In genomic region chr6:144742559-144742958, GRCm38 (mm10) we compare ENCODE assay signal across 29 mouse cellular contexts. TPM values are rescaled to one million over a fixed set of nuclear protein-coding genes. Genes with fewer than 3 reads are reported as not detected.
DNase-seq lines count a peak whose midpoint lies in the region; ATAC-seq and TF ChIP-seq lines count a peak whose summit lies in the region.
"Had no signal": no experiment of that assay in that cellular context is flagged by ENCODE, and none has a peak within 500 bp of the region (broad histone marks: within the 10 kb centered on the region; RNA-seq: fewer than 3 reads in every experiment).

No protein-coding gene starts in this region.

- no peaks in the 10 kb centered on the region for H3K36me3 ChIP-seq in lung, embryonic 14.5 days (ENCODE audit: insufficient read depth)
- H3K36me3 ChIP-seq in midbrain, embryonic 13.5 days = no peaks in the 10 kb centered on the region
- H3K36me3 ChIP-seq: embryonic facial prominence, embryonic 10.5 days; embryonic facial prominence, embryonic 13.5 days; heart, embryonic 12.5 days; heart, embryonic 15.5 days; hindbrain, embryonic 10.5 days; hindbrain, embryonic 13.5 days had no signal

- H3K27ac ChIP-seq in lung, embryonic 14.5 days (ENCODE audit: low read depth) = no peak overlapping the region
- no peak overlapping the region for H3K27ac ChIP-seq in midbrain, embryonic 13.5 days
- H3K27ac ChIP-seq: embryonic facial prominence, embryonic 10.5 days; embryonic facial prominence, embryonic 13.5 days; gastrocnemius, adult 2 months; heart, embryonic 15.5 days; hindbrain, embryonic 10.5 days; hindbrain, embryonic 13.5 days had no signal

- no peak overlapping the region for H3K4me2 ChIP-seq in lung, embryonic 14.5 days
- no peak overlapping the region for H3K4me2 ChIP-seq in midbrain, embryonic 13.5 days (replicated peaks)
- H3K4me2 ChIP-seq: embryonic facial prominence, embryonic 13.5 days; heart, embryonic 12.5 days; heart, embryonic 15.5 days; hindbrain, embryonic 13.5 days had no signal

- H3K4me1 ChIP-seq in lung, embryonic 14.5 days (ENCODE audit: insufficient read depth) = peaks cover 5% of the 10 kb centered on the region; the same call in 1 of the 2 replicates
- peaks cover 6% of the 10 kb centered on the region for H3K4me1 ChIP-seq in midbrain, embryonic 13.5 days (replicated peaks)
- H3K4me1 ChIP-seq: heart, embryonic 15.5 days; hindbrain, embryonic 13.5 days had no signal

- no peaks in the 10 kb centered on the region for H3K27me3 ChIP-seq in lung, embryonic 14.5 days (ENCODE audit: insufficient read depth, low read length)
- no peaks in the 10 kb centered on the region for H3K27me3 ChIP-seq in midbrain, embryonic 13.5 days
- H3K27me3 ChIP-seq: embryonic facial prominence, embryonic 13.5 days; heart, embryonic 12.5 days; heart, embryonic 15.5 days; hindbrain, embryonic 13.5 days had no signal

- no peaks in the 10 kb centered on the region for H3K9me3 ChIP-seq in lung, embryonic 14.5 days (ENCODE audit: low read depth, low read length)
- no peaks in the 10 kb centered on the region for H3K9me3 ChIP-seq in midbrain, embryonic 13.5 days
- H3K9me3 ChIP-seq: embryonic facial prominence, embryonic 13.5 days; heart, embryonic 12.5 days; heart, embryonic 15.5 days had no signal

- H3K4me3 ChIP-seq in lung, embryonic 14.5 days (ENCODE audit: low read depth, low read length) = no peak overlapping the region
- no peak overlapping the region for H3K4me3 ChIP-seq in midbrain, embryonic 13.5 days (replicated peaks)
- H3K4me3 ChIP-seq: embryonic facial prominence, embryonic 10.5 days; embryonic facial prominence, embryonic 13.5 days; erythroblast, embryonic 14.5 days; gastrocnemius, adult 2 months; heart, embryonic 12.5 days; heart, embryonic 15.5 days; hindbrain, embryonic 10.5 days; hindbrain, embryonic 13.5 days had no signal

- WGBS in lung, embryonic 14.5 days = 24% methylated on average over 3 of the region's 3 CpGs
- 54% methylated on average over 3 of the region's 3 CpGs for WGBS in midbrain, embryonic 13.5 days

- DNase-seq in lung, embryonic 14.5 days = peak; percentile 56
- no peak for DNase-seq in lung, adult 18-20 months
- DNase-seq in spleen, adult 12 weeks (ENCODE audit: low spot score) = no peak
- DNase-seq: adrenal gland, adult 2 months; adrenal gland, postnatal 14 days; B cell, adult 2 months; cerebellum, adult 11 months; cerebellum, adult 2 months; cerebellum, adult 9-11 months; cerebellum, postnatal 25 days; embryo, embryonic 11 days; forebrain, postnatal 0 days; gastrocnemius, adult 2 months; gastrocnemius, postnatal 14 days; heart, adult 18-20 months; heart, postnatal 10 days; heart, postnatal 36 days had no signal

- H3K9ac ChIP-seq in lung, embryonic 14.5 days = no peak overlapping the region
- no peak overlapping the region for H3K9ac ChIP-seq in midbrain, embryonic 13.5 days (replicated peaks)
- H3K9ac ChIP-seq: embryonic facial prominence, embryonic 13.5 days; forebrain, postnatal 0 days; heart, embryonic 12.5 days; heart, embryonic 15.5 days; hindbrain, embryonic 13.5 days had no signal

- no peak for TF ChIP-seq CTCF in lung, embryonic 14.5 days (IDR thresholded peaks at IDR 0.05; ENCODE audit: low read depth)

- ATAC-seq in lung, embryonic 14.5 days (ENCODE audit: insufficient read depth) = peak; percentile 24; the same call in 1 of the 2 replicates
- peak; percentile 66 for ATAC-seq in common myeloid progenitor, adult 5-6 weeks (replicated peaks; ENCODE audit: low read depth, poor library complexity, severe bottlenecking)
- peak; percentile 59 for ATAC-seq in megakaryocyte progenitor cell, adult 5-6 weeks (replicated peaks; ENCODE audit: poor library complexity)
- ATAC-seq in midbrain, embryonic 13.5 days = no peak
- ATAC-seq: forebrain, embryonic 14.5 days; forebrain, postnatal 0 days; hindbrain, embryonic 16.5 days had no signal

RNA-seq across cellular contexts. Expression of gene Sox5, which starts 39.2 kb away (rescaled TPM):
- 21.3 and 22.3 TPM in 2 replicates for polyA plus RNA-seq in lung, embryonic 14.5 days (2014; fragmentation: Nextera tagmentation; extraction: Ambion mirVana)
- total RNA-seq in common myeloid progenitor, adult 5-6 weeks (2017) = 1.2 and 11.3 TPM in 2 replicates
- 0.10 TPM in 1 of 2 replicates, not detected in the other for total RNA-seq in megakaryocyte progenitor cell, adult 5-6 weeks (2015)
- 0.17 TPM in 1 of 2 replicates, not detected in the other for total RNA-seq in megakaryocyte progenitor cell, adult 5-6 weeks (2017)
- polyA plus RNA-seq in midbrain, embryonic 13.5 days (2015; fragmentation: Nextera tagmentation; extraction: Ambion mirVana) = 52.0 and 56.2 TPM in 2 replicates
- polyA plus RNA-seq: erythroblast, embryonic 14.5 days had no signal
